Mouse (Mus musculus) heart, postnatal 10 days (tissue): ENCODE results near the gene Lrr1. TPM values are rescaled to one million over a fixed set of nuclear protein-coding genes. Genes with fewer than 3 reads are reported as not detected.
"Not testable (repeated sequence)": the region's sequence is repeated elsewhere in the genome, so short reads cannot be mapped to it uniquely, and the experiment has no call there.

ENCODE experiments used
- DNase-seq, 2 experiments: peaks; one replicate each; pipeline ENCODE4 v3.0.0; 2021
- intact Hi-C: fragments of 180-260 bp; cut with DNase I; formaldehyde crosslinking; loops from one replicate; pipeline ENCODE4 v1.15.1; 2025
- total RNA-seq, 2 experiments: library from RNA; stranded (reverse); gene quantifications; 2 replicates each; pipeline ENCODE4 v1.2.3; 2021

Gene Lrr1
- 1 to 10 TPM; 1.4 to 2.0 TPM for total RNA-seq

GRCm38 (mm10) chr12:69168461-69169106 is at the start of gene Lrr1:
TSS of gene Lrr1 (plus strand) at chr12:69168814.
- intact Hi-C loops = no loop called here
- DNase-seq = peak; percentile 92

- intact Hi-C loops = no loop called here
- DNase-seq = no peak
Observed at GRCm38 (mm10) chr12:69119908-69120307, 48.7 kb upstream of the Lrr1 start.

DNA sequence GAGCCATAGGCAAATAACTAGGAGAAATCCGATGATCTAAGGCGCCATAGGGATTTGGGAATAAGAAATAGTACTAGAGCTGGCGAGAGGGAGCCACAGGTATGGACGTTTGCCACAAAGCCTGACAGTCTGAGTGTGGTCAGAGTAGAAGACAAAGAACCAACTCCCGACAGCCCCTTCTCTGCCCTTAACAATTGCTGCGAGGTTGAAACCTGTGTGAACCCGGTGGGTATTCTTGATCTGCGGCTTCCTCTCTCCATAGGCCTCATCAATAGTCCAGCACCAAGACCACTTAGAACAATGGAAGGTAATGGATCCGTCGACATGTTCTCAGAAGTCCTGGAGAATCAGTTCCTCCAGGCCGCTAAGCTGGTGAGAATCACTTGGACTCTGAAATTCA is 45.8 kb upstream of the Lrr1 start:
- intact Hi-C loops = no loop called here
- no peak for DNase-seq

DNA sequence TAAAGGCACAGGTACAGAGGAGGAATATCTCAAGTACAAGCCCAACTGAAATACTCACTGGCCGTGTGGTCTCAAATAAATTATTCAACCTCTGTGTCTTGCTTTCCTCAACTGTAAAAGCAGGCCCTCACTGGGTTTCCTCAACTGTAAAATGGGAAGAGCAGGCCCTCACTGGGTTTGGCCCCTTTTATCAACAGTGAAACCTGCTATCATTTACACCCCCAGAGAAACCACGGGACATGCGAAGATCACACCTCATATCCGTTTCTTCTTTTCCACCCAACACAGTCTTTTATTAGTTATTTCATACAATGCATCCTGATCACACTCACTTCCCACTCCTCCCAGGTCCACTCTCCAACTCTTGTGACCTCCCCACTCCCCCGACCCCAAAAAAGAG is 43.5 kb upstream of the Lrr1 start:
- no peak for DNase-seq
- intact Hi-C loops = no loop called here

DNA sequence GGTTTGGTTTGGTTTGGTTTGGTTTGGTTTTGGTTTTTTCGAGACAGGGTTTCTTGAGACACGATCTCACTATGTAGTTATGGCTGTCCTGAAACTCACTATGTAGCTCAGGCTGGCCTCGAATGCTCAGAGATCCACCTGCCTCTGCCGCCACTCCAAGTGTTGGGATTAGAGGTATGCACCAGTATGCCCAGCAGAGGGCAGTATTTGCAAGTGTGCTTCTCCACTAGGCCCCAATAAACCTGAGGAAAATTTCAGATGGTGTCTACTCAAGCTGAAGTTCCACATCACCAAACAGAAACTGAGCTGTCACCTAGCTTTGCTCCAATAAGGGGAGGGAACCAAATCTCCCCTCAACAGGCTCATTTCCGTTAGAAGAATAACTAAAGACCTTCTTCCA is 41.4 kb upstream of the Lrr1 start:
- intact Hi-C loops = no loop called here
- peak; percentile 3 to 26 for DNase-seq

GRCm38 (mm10) chr12:69127626-69128025 is 41.0 kb upstream of the Lrr1 start:
- intact Hi-C loops = no loop called here
- DNase-seq = no peak

GRCm38 (mm10) chr12:69129634-69130310 is 38.8 kb upstream of the Lrr1 start:
- intact Hi-C loops = no loop called here
- no peak for DNase-seq

DNA sequence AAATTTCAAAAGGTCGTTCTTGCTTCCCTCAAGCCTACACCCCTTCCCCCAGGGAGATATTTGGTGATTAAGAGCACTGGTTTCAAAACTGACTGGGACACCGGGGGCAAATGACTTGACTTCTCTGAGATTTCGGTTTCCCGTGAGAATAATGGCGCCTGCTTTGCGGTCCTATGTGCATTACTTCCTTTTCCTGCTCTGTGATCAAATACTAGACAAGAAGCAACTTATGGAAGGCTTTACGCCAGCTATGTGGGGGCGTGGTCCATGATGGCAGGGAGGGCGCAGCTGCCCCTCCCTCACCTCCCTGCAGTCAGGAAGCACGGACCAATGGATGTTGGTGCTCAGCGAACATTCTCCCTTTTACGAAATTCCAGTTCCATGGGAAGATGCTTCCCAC is 38.1 kb upstream of the Lrr1 start:
- intact Hi-C loops = no loop called here

GRCm38 (mm10) chr12:69131267-69131666 is 37.3 kb upstream of the Lrr1 start:
- intact Hi-C loops = no loop called here

More for the DNA sequence above, 38.1 kb upstream of the Lrr1 start:
- DNase-seq = no peak

DNA sequence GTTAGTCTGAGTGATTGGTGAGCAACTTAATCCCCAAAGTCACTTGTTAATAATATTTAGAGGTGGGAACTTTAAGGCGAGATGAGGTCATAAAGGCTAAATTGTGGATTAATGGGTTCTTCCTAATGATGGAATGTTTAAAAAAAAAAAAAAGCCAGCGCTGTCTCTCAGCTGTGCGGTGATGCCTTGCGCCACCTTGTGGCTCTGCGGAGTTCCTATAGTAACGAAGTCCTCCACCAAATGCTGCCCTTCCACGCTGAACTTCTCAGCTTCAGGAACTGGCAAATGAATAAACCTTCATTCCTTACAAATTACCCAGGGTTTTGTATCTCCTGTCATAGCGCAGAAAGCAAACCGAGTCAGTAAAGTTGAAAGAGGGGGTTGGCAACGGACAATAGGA is 36.6 kb upstream of the Lrr1 start:
- intact Hi-C loops = no loop called here
- peak; percentile 29 to 58 for DNase-seq

More at GRCm38 (mm10) chr12:69131267-69131666, 37.3 kb upstream of the Lrr1 start:
- DNase-seq = no peak

DNA sequence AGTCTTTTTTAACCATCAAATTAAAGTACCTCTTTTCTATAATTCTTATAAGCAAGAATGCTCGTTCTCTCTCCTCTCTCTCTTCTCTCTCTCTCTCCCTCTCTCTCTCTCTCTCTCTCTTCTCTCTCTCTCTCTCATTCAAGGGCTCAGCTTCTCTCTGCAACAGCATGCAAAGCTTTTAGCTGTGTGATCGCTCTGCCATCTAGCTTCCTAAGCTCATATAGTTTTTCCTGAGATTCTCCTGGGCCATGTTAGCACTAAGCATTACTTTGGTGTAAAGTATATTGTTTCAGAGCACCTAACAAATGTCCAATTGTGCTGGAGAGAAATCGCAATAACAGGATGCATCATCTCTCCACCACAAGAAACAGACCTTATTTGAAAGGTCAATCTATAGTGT is 29.4 kb upstream of the Lrr1 start:
- intact Hi-C loops = no loop called here
- DNase-seq = no peak

DNA sequence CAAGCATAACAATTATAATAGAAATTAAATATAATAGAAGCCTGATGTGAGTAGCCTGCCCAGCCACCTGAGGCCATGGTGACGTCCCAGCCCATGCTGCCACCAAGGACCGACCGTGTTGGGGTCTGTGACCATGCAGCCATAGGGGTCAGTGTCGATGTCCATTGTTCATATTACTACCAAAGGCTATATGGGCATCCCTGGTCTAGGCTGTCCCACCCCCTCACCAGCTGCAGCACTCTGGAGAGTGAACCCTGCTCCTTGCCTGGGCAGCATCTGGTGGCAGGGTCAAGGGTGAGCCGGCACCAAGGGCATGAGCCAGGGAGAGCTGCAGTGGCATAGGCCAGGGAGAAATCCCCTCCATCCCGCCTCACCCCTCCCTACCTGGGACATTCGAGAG is 28.8 kb upstream of the Lrr1 start:
- intact Hi-C loops = no loop called here
- no peak for DNase-seq

DNA sequence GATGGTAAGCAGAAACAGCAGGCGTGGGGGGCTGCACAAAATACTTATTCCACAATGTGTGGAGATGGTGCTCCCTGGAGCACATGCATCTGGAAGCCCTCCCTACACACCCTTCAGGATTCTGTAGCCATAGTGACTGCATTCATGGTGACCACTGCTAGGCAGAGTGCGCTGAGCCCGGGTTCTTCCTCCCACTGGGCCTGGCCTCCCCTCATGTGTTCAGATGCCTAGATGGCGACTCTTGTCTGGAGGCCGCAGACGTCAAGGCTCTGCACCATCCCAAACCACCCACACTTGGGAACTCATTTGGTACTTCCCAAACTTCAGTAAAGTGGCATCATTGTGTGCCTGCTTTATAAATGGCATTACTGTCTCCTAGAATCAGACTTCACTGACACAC is 25.2 kb upstream of the Lrr1 start:
- no peak for DNase-seq
- intact Hi-C loops = no loop called here

- peak; percentile 26 to 35 for DNase-seq
- intact Hi-C loops = no loop called here
Observed at GRCm38 (mm10) chr12:69147166-69147735, 21.4 kb upstream of the Lrr1 start.

DNA sequence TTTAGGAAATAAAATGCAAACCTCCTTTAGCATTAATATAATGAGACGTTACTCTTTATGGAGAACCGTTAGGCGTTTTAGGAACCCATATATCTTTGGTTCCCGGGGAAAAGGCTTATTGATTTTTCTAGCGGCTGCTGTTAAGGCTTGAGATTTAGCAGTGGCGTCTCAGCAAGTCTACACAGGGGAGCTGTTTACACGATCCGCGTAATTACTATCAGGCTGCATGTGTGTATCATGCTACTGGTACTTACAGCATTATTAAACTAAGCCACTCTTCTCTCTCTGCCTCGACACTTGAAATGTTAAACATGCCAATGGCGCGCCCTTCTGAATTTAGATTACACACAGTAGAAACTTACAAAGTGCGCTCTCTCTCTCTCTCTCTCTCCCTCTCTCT is 18.6 kb upstream of the Lrr1 start:
- no peak for DNase-seq
- intact Hi-C loops = no loop called here

GRCm38 (mm10) chr12:69155923-69156322 is 12.7 kb upstream of the Lrr1 start:
- intact Hi-C loops = no loop called here
- no peak for DNase-seq

DNA sequence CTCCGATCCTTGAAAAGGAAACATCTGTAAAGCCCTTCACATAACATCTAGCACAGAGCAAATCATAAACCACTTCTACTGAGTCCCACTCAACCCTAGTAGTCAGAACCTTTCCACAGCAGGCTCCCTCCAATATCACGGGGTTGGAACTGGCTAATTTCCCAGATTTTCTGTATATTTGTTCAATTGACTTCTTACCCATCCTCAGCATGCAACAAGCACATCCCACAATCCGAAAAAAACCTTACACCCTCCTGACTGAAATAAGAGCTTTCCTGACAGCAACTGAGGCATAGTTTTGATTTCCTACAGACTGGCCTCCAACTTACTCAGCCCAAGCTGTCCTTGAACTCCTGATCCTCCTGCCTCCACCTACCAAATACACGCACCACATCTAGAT is 12.2 kb upstream of the Lrr1 start:
- DNase-seq = no peak
- intact Hi-C loops = no loop called here

DNA sequence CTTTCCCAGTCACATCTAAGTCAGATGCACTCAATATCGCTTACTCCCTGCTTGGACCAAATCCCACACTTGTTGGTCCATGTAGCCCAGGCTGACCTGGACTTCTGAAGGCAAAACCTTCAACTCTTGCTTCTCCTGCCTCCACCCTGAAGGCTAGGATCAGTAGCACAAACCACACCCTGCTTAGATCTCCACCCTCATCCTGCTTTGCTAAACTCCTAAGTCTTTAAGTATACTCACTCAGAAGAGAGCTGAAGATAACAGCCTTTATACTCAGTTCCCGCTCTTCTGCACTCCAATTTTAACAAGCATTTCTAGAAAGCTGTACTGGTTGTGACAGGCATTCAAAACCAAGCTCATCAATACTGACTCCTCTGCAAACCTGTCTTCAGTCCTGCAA is 11.5 kb upstream of the Lrr1 start:
- no peak for DNase-seq
- intact Hi-C loops = no loop called here

GRCm38 (mm10) chr12:69158366-69158764 is 10.2 kb upstream of the Lrr1 start:
- intact Hi-C loops = no loop called here
- DNase-seq = no peak

DNA sequence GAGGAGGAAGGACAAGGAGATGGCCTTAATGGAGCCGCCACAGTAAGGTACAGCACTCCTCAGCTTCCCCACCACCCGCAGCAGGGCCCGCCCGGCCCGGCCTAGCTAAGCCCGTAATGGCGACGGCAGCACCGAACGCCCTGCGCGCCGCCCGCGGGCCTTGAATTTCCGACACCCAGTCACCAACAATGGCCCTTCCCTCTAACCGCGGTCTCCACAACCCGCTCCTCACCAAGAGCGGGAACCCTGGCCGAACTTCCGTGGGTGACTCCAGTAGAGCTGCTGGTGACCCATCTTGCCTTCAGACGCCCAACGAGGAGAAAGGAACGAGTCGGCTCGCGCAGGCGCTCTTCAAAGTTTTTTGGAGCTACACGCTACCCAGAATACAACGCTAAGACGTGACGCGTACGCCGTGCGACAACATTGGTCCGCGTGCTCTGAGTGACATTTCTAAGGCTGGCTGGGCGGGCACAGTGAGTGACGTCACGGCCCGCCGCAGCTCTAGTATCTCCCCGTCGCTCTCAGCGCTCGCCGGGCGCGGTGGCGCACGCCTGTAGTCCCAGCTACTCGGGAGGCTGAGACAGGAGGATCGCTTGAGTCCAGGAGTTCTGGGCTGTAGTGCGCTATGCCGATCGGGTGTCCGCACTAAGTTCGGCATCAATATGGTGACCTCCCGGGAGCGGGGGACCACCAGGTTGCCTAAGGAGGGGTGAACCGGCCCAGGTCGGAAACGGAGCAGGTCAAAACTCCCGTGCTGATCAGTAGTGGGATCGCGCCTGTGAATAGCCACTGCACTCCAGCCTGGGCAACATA is 9.6 kb upstream of the Lrr1 start, which contains the start of gene Rps29:
Gene Rps29 (minus strand): TSS at position 422 of the 813 bp plus-strand sequence.
- peak; percentile 98 for DNase-seq
- intact Hi-C loops = not testable (repeated sequence)

DNA sequence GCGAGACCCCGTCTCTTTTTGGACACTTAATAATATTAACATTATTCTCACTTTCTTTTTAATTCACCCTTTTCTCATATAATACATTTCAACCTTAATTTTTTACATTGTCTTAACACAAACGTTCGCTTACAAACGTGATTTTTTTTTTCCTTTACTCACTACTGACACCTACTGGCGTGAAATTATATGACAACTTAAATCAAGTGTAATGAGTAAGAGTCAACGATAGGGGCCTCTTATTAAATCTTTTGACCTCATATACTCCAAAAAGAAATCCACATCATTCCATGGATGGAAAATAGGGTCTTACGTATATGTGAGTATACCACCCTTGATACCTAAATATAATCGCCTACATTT is 9.1 kb upstream of the Lrr1 start:
- peak; percentile 40 to 58 for DNase-seq
- intact Hi-C loops = no loop called here
